Mouse (Mus musculus): ENCODE results near the gene Apbb1.
A peak's percentile ranks its signal among the peaks of the same experiment; 100 is the strongest.

The Apbb1 gene

GRCm38 (mm10) chr7:105581094-105581703 is at the start of gene Apbb1:
Apbb1 (minus strand) TSS chr7:105581653.
- DNase-seq = peak; percentile 78

GRCm38 (mm10) chr7:105628633-105629032 is 47.2 kb upstream of the Apbb1 start:
- DNase-seq = peak; percentile 77

GRCm38 (mm10) chr7:105625397-105625796 is 43.9 kb upstream of the Apbb1 start:
- peak; percentile 57 for DNase-seq

- DNase-seq = no peak
These were observed 40.3 kb upstream of the Apbb1 start for GRCm38 (mm10) chr7:105621646-105622292.

GRCm38 (mm10) chr7:105621053-105621452 is 39.6 kb upstream of the Apbb1 start:
- no peak for DNase-seq

GRCm38 (mm10) chr7:105619701-105620100 is 38.2 kb upstream of the Apbb1 start:
- no peak for DNase-seq

GRCm38 (mm10) chr7:105617810-105618209 is 36.4 kb upstream of the Apbb1 start:
- DNase-seq = no peak

- no peak for DNase-seq
These were observed 35.1 kb upstream of the Apbb1 start for GRCm38 (mm10) chr7:105616561-105616960.

- DNase-seq = no peak
These were observed 34.3 kb upstream of the Apbb1 start for GRCm38 (mm10) chr7:105615720-105616119.

- DNase-seq = no peak
These were observed 32.9 kb upstream of the Apbb1 start for GRCm38 (mm10) chr7:105614400-105614799.

GRCm38 (mm10) chr7:105611767-105612166 is 30.3 kb upstream of the Apbb1 start:
- DNase-seq = no peak

- DNase-seq = no peak
These were observed 27.0 kb upstream of the Apbb1 start for GRCm38 (mm10) chr7:105608467-105608866.

GRCm38 (mm10) chr7:105602860-105603623 is 21.6 kb upstream of the Apbb1 start:
- peak; percentile 88 for DNase-seq

- DNase-seq = no peak
These were observed 8.6 kb upstream of the Apbb1 start for GRCm38 (mm10) chr7:105590097-105590496.

- DNase-seq = no peak
These were observed 7.0 kb upstream of the Apbb1 start for GRCm38 (mm10) chr7:105588325-105588912.

GRCm38 (mm10) chr7:105581959-105582358 is 506 bp upstream of the Apbb1 start:
- DNase-seq = no peak

GRCm38 (mm10) chr7:105580627-105581089 is 795 bp downstream of the Apbb1 start:
- peak; percentile 36 for DNase-seq

GRCm38 (mm10) chr7:105578481-105578880 is 3.0 kb downstream of the Apbb1 start:
- DNase-seq = no peak

GRCm38 (mm10) chr7:105577377-105577871 is 4.0 kb downstream of the Apbb1 start:
- no peak for DNase-seq

GRCm38 (mm10) chr7:105576166-105576748 is 5.2 kb downstream of the Apbb1 start:
- DNase-seq = no peak

GRCm38 (mm10) chr7:105574537-105574936 is 6.9 kb downstream of the Apbb1 start:
- no peak for DNase-seq

- DNase-seq = no peak
These were observed 8.5 kb downstream of the Apbb1 start for GRCm38 (mm10) chr7:105572949-105573348.

GRCm38 (mm10) chr7:105570756-105571155 is 10.7 kb downstream of the Apbb1 start:
- DNase-seq = no peak
